Mouse (Mus musculus) cerebellum, adult 9-10 months (tissue): ENCODE data around the gene Dop1b.
A peak's percentile ranks its signal among the peaks of the same experiment; 100 is the strongest.
"Not testable (repeated sequence)": the region's sequence is repeated elsewhere in the genome, so short reads cannot be mapped to it uniquely, and the experiment has no call there.

Experiments used
- DNase-seq: peaks from one replicate; pipeline ENCODE4 v3.0.0; 2022

The Dop1b gene

GRCm38 (mm10) chr16:93763378-93763777, 51.7 kb downstream of the Dop1b start:
- DNase-seq = peak; percentile 56

- no peak for DNase-seq
Measured at GRCm38 (mm10) chr16:93764597-93764996, 52.9 kb downstream of the Dop1b start.

GRCm38 (mm10) chr16:93766956-93767355, 55.3 kb downstream of the Dop1b start:
- DNase-seq = peak; percentile 83

- DNase-seq = no peak
Measured at GRCm38 (mm10) chr16:93767548-93767947, 55.8 kb downstream of the Dop1b start.

GRCm38 (mm10) chr16:93769621-93770020, 57.9 kb downstream of the Dop1b start:
- no peak for DNase-seq

GRCm38 (mm10) chr16:93770271-93770926, 58.7 kb downstream of the Dop1b start:
- DNase-seq = no peak

GRCm38 (mm10) chr16:93774658-93775057, 63.0 kb downstream of the Dop1b start:
- DNase-seq = no peak

GRCm38 (mm10) chr16:93776468-93776867, 64.8 kb downstream of the Dop1b start:
- no peak for DNase-seq

- DNase-seq = no peak
Measured at GRCm38 (mm10) chr16:93777247-93777999, 65.7 kb downstream of the Dop1b start.

GRCm38 (mm10) chr16:93778393-93778792, 66.7 kb downstream of the Dop1b start:
- not testable (repeated sequence) for DNase-seq

- DNase-seq = no peak
Measured at GRCm38 (mm10) chr16:93779554-93779953, 67.8 kb downstream of the Dop1b start.

- DNase-seq = no peak
Measured at GRCm38 (mm10) chr16:93780660-93781479, 69.2 kb downstream of the Dop1b start.

GRCm38 (mm10) chr16:93784175-93784574, 72.5 kb downstream of the Dop1b start:
- DNase-seq = no peak

GRCm38 (mm10) chr16:93785805-93786204, 74.1 kb downstream of the Dop1b start:
- DNase-seq = no peak

- DNase-seq = no peak
Measured at GRCm38 (mm10) chr16:93788388-93788787, 76.7 kb downstream of the Dop1b start.

GRCm38 (mm10) chr16:93788881-93789280, 77.2 kb downstream of the Dop1b start:
- no peak for DNase-seq

GRCm38 (mm10) chr16:93789971-93790755, 78.5 kb downstream of the Dop1b start:
- DNase-seq = no peak

GRCm38 (mm10) chr16:93792981-93793630, 81.4 kb downstream of the Dop1b start:
- DNase-seq = no peak

- no peak for DNase-seq
Measured at GRCm38 (mm10) chr16:93794845-93795244, 83.1 kb downstream of the Dop1b start.

GRCm38 (mm10) chr16:93795391-93795790, 83.7 kb downstream of the Dop1b start:
- no peak for DNase-seq

- peak; percentile 72 for DNase-seq
Measured at GRCm38 (mm10) chr16:93797021-93797840, 85.5 kb downstream of the Dop1b start.
